Mouse (Mus musculus): Measurements from ENCODE around the gene Trrap. TPM values are rescaled to one million over a fixed set of nuclear protein-coding genes. Genes with fewer than 3 reads are reported as not detected.

Trrap gene
- polyA plus RNA-seq, 1 experiment from 2014 or later, result 89.5 TPM

GRCm38 (mm10) chr5:144872326-144872725 lies 104.8 kb downstream of the Trrap start:
- H3K9ac ChIP-seq, result no peak overlapping the region
- no peak overlapping the region for H3K27ac ChIP-seq
- 0 out of 2 replicates have a peak, but pooled peaks cover 3% of the 10 kb centered on the region for H3K4me1 ChIP-seq
- no peaks in the 10 kb centered on the region for H3K9me3 ChIP-seq
- H3K36me3 ChIP-seq, result peaks cover 7% of the 10 kb centered on the region
- no peak overlapping the region for H3K4me2 ChIP-seq
- no peak overlapping the region for H3K4me3 ChIP-seq
- H3K27me3 ChIP-seq, result no peaks in the 10 kb centered on the region
- 65% methylated on average over 5 of the region's 5 CpGs for WGBS
- no peak for ATAC-seq (ENCODE audit: insufficient number of reproducible peaks, insufficient read depth, low FRiP score, low TSS enrichment, low read depth)

- no peak overlapping the region for H3K4me3 ChIP-seq
- no peak for ATAC-seq (ENCODE audit: insufficient number of reproducible peaks, insufficient read depth, low FRiP score, low TSS enrichment, low read depth)
- WGBS, result 75% methylated on average over 3 of the region's 3 CpGs
- peaks cover 13% of the 10 kb centered on the region for H3K36me3 ChIP-seq
- H3K9ac ChIP-seq, result no peak overlapping the region
- no peaks in the 10 kb centered on the region for H3K9me3 ChIP-seq
- no peaks in the 10 kb centered on the region for H3K27me3 ChIP-seq
- H3K27ac ChIP-seq, result no peak overlapping the region
- H3K4me1 ChIP-seq, result 0 out of 2 replicates have a peak, but pooled peaks cover 3% of the 10 kb centered on the region
- no peak overlapping the region for H3K4me2 ChIP-seq
These were observed 105.3 kb downstream of the Trrap start for GRCm38 (mm10) chr5:144872867-144873266.

GRCm38 (mm10) chr5:144875227-144875626 lies 107.7 kb downstream of the Trrap start:
- whole genome bisulfite sequencing, result 84% methylated on average over 6 of the region's 6 CpGs
- Histone ChIP-seq H3K36me3 (peaks cover 36% of the 10 kb centered on the region), H3K9me3 (no peaks in the 10 kb centered on the region), H3K4me3 (no peak overlapping the region), H3K4me1 (0 out of 2 replicates have a peak, but pooled peaks cover 3% of the 10 kb centered on the region), H3K27ac (no peak overlapping the region), H3K4me2 (no peak overlapping the region), H3K27me3 (no peaks in the 10 kb centered on the region), H3K9ac (no peak overlapping the region)
- no peak for ATAC-seq (ENCODE audit: insufficient number of reproducible peaks, insufficient read depth, low FRiP score, low TSS enrichment, low read depth)

DNA sequence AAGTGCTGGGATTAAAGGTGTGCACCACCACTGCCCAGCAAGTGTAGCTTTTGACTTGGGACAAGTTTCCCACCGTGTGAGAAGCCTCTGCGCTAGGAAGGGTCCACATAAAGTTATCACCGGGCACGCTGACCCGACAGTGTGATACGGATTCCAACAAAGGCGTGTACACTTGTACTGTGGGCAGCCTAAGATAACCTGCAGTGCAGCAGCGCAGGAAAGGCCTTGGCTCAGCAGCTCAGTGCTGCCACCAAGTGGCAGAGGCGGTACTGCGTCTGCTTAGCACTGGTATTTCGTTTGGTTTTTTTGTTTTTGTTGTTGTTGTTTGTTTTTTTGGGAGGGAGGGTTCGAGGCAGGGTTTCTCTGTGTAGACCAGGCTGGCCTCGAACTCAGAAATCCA lies 108.4 kb downstream of the Trrap start:
- Histone ChIP-seq H3K4me3 (no peak overlapping the region), H3K27me3 (no peaks in the 10 kb centered on the region), H3K4me1 (0 out of 2 replicates have a peak, but pooled peaks cover 3% of the 10 kb centered on the region), H3K4me2 (no peak overlapping the region), H3K9me3 (no peaks in the 10 kb centered on the region), H3K9ac (no peak overlapping the region), H3K36me3 (peaks cover 43% of the 10 kb centered on the region), H3K27ac (no peak overlapping the region)
- 12% methylated on average over 13 of the region's 13 CpGs for WGBS
- no peak for ATAC-seq (ENCODE audit: insufficient number of reproducible peaks, insufficient read depth, low FRiP score, low TSS enrichment, low read depth)

DNA sequence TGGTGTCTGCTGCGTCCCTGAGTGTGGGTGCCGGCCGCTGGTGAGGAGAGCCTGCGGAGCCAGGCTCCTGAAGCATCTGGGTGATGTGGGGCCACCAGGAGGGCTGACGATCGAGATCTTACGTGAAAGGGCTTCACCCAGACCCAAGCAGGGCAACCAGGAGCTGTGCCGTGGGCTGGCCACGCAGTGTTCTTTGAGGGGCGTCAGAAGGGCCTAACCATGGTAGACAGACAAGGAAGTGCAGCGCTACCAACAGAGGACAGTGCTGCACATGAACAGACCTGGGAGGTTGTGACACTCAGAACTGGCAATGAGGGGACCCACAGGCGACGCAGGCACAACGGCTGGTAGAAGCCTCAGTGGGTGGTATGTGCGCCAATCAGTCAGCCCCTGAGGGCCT lies 109.5 kb downstream of the Trrap start:
- ATAC-seq (ENCODE audit: insufficient number of reproducible peaks, insufficient read depth, low FRiP score, low TSS enrichment, low read depth), result no peak
- H3K27ac ChIP-seq, result peak overlapping the region; percentile 22; the same call in 1 of the 2 replicates
- no peak overlapping the region for H3K4me2 ChIP-seq
- H3K36me3 ChIP-seq, result peaks cover 54% of the 10 kb centered on the region
- WGBS, result 92% methylated on average over 15 of the region's 15 CpGs
- no peaks in the 10 kb centered on the region for H3K27me3 ChIP-seq
- 0 out of 2 replicates have a peak, but pooled peaks cover 3% of the 10 kb centered on the region for H3K4me1 ChIP-seq
- no peak overlapping the region for H3K9ac ChIP-seq
- H3K4me3 ChIP-seq, result no peak overlapping the region
- no peaks in the 10 kb centered on the region for H3K9me3 ChIP-seq

GRCm38 (mm10) chr5:144881670-144882399 lies 114.3 kb downstream of the Trrap start:
- H3K36me3 ChIP-seq, result peaks cover 100% of the 10 kb centered on the region
- 91% methylated on average over 14 of the region's 14 CpGs for WGBS
- no peak for ATAC-seq (ENCODE audit: insufficient number of reproducible peaks, insufficient read depth, low FRiP score, low TSS enrichment, low read depth)

DNA sequence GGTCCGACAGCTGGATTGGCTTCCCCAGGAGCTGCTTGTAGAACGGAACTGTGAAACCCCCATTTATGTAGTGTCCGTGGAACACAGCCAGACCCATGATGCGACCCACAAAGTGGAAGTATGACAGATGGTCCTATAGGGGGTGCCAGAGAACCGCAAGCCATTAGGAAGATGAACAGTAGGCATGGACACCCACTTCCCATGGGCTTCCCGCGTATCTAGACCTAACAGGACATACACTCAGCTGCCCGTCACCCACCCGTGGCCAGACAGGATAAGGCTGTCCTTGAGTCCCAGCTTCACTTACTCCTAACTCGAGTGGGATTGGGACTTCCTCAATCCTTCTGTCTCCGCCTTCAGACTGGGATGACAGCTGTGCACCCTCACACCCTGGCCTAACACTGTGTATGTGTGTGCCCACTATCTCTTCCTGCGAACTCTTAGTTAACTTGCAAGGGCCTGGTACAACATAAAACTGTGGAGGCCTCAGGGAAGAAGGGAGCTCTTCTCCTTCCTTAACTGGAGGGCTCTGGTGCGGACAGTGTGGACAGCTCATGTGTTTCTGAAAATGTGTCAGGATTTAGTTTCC lies 117.2 kb downstream of the Trrap start:
- no peak overlapping the region for H3K9ac ChIP-seq
- H3K4me3 ChIP-seq, result no peak overlapping the region
- no peaks in the 10 kb centered on the region for H3K9me3 ChIP-seq
- H3K27me3 ChIP-seq, result no peaks in the 10 kb centered on the region
- 86% methylated on average over 13 of the region's 13 CpGs for WGBS
- no peak overlapping the region for H3K4me2 ChIP-seq
- H3K27ac ChIP-seq, result no peak overlapping the region
- H3K36me3 ChIP-seq, result peaks cover 100% of the 10 kb centered on the region
- no peak for ATAC-seq (ENCODE audit: insufficient number of reproducible peaks, insufficient read depth, low FRiP score, low TSS enrichment, low read depth)
- H3K4me1 ChIP-seq, result no peaks in the 10 kb centered on the region

More at GRCm38 (mm10) chr5:144881670-144882399, 114.3 kb downstream of the Trrap start:
- Histone ChIP-seq H3K9ac (no peak overlapping the region), H3K27ac (no peak overlapping the region), H3K27me3 (no peaks in the 10 kb centered on the region), H3K4me1 (no peaks in the 10 kb centered on the region), H3K9me3 (no peaks in the 10 kb centered on the region), H3K4me2 (no peak overlapping the region), H3K4me3 (no peak overlapping the region)

GRCm38 (mm10) chr5:144885968-144886650 lies 118.6 kb downstream of the Trrap start:
- WGBS, result 90% methylated on average over 9 of the region's 9 CpGs

GRCm38 (mm10) chr5:144891276-144891675 lies 123.7 kb downstream of the Trrap start:
- H3K4me2 ChIP-seq, result no peak overlapping the region
- H3K4me3 ChIP-seq, result no peak overlapping the region
- no peak overlapping the region for H3K27ac ChIP-seq
- no peaks in the 10 kb centered on the region for H3K4me1 ChIP-seq
- no peaks in the 10 kb centered on the region for H3K27me3 ChIP-seq
- no peaks in the 10 kb centered on the region for H3K9me3 ChIP-seq
- H3K9ac ChIP-seq, result no peak overlapping the region
- no peak for ATAC-seq (ENCODE audit: insufficient number of reproducible peaks, insufficient read depth, low FRiP score, low TSS enrichment, low read depth)
- peaks cover 96% of the 10 kb centered on the region for H3K36me3 ChIP-seq
- 87% methylated on average over 11 of the region's 11 CpGs for WGBS

More at GRCm38 (mm10) chr5:144885968-144886650, 118.6 kb downstream of the Trrap start:
- Histone ChIP-seq H3K4me2 (no peak overlapping the region), H3K27me3 (no peaks in the 10 kb centered on the region), H3K36me3 (peaks cover 99% of the 10 kb centered on the region), H3K9me3 (no peaks in the 10 kb centered on the region), H3K4me1 (no peaks in the 10 kb centered on the region), H3K9ac (no peak overlapping the region), H3K4me3 (no peak overlapping the region), H3K27ac (no peak overlapping the region)
- ATAC-seq (ENCODE audit: insufficient number of reproducible peaks, insufficient read depth, low FRiP score, low TSS enrichment, low read depth), result no peak

- H3K4me2 ChIP-seq, result no peak overlapping the region
- peaks cover 82% of the 10 kb centered on the region for H3K36me3 ChIP-seq
- no peak for ATAC-seq (ENCODE audit: insufficient number of reproducible peaks, insufficient read depth, low FRiP score, low TSS enrichment, low read depth)
- no peak overlapping the region for H3K4me3 ChIP-seq
- no peak overlapping the region for H3K27ac ChIP-seq
- 44% methylated on average over 7 of the region's 7 CpGs for WGBS
- H3K9me3 ChIP-seq, result no peaks in the 10 kb centered on the region
- H3K27me3 ChIP-seq, result no peaks in the 10 kb centered on the region
- peaks cover 8% of the 10 kb centered on the region; the same call in 1 of the 2 replicates for H3K4me1 ChIP-seq
- H3K9ac ChIP-seq, result no peak overlapping the region
These were observed 130.3 kb downstream of the Trrap start for GRCm38 (mm10) chr5:144897881-144898280.

DNA sequence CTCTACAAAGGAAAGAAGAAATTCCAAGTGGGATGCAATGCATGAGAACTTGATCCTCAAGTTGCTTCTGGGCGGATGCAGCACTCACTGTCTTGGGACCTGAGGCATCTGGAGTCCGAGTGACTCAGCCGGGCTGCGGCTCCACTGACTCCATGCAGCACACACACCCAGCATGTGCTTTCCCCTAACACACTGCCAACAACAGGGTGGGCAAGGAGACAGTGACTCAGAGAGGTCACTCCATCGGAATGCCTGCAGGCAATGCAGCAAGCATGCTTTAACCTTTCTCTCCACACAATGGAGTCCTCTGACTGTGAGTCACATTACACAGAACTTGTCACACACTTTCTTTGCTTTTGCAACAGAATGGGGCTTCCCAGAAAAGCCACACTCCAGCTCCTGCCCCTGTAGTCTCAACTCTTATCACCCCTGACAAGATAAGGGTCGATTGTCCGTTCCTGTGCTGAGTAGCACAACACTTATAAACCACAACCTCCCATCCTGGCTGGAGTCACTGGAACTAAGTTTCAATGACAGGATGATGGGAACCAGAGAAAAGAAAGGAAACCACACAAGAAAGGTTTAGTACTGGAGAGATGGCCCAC lies 131.0 kb downstream of the Trrap start:
- peaks cover 75% of the 10 kb centered on the region for H3K36me3 ChIP-seq
- 0 out of 2 replicates have a peak overlapping the region, but pooled peaks have one; percentile 7 for H3K9ac ChIP-seq
- no peaks in the 10 kb centered on the region for H3K27me3 ChIP-seq
- peak overlapping the region; percentile 28; the same call in 1 of the 2 replicates for H3K27ac ChIP-seq
- H3K4me3 ChIP-seq, result no peak overlapping the region
- H3K4me2 ChIP-seq, result no peak overlapping the region
- H3K9me3 ChIP-seq, result no peaks in the 10 kb centered on the region
- no peak for ATAC-seq (ENCODE audit: insufficient number of reproducible peaks, insufficient read depth, low FRiP score, low TSS enrichment, low read depth)
- WGBS, result 25% methylated on average over 7 of the region's 7 CpGs
- H3K4me1 ChIP-seq, result peaks cover 8% of the 10 kb centered on the region; the same call in 1 of the 2 replicates

Data from embryonic facial prominence, embryonic 13.5 days (tissue).